Mouse (Mus musculus) ES-E14 (cell line): ENCODE results near the gene Syt2. TPM values are rescaled to one million over a fixed set of nuclear protein-coding genes. Genes with fewer than 3 reads are reported as not detected.

Source experiments
- DNase-seq: peaks from one replicate; pipeline ENCODE4 v3.0.0-alpha.2; 2013; ENCODE audit warnings: low read depth, low spot score
- H3K27ac ChIP-seq: 2 replicates; pipeline ENCODE4 v1.5.1; 2012; ENCODE audit warnings: low read depth, mild to moderate bottlenecking, low read length, moderate library complexity, mixed read lengths; ENCODE audit not compliant: poor library complexity, insufficient read depth, severe bottlenecking
- H3K36me3 ChIP-seq: 2 replicates; pipeline ENCODE4 v1.6.1; 2012; ENCODE audit warnings: mild to moderate bottlenecking, low read length, moderate library complexity, mixed read lengths; ENCODE audit not compliant: control insufficient read depth, poor library complexity, insufficient read depth, severe bottlenecking
- H3K4me1 ChIP-seq, 2 experiments: fragments of 150-350 bp in 1 of 2; sonication (generic) in 1 of 2; 2 replicates each; pipeline ENCODE4 v1.6.1; 2012; ENCODE audit warnings: low read length in 2 of 2, mild to moderate bottlenecking in 1 of 2, mixed read lengths in 1 of 2; ENCODE audit not compliant: control insufficient read depth in 2 of 2, insufficient read depth in 2 of 2, poor library complexity in 1 of 2
- H3K4me3 ChIP-seq, 2 experiments: fragments of 150-350 bp in 1 of 2; sonication (generic) in 1 of 2; 2 replicates each; pipeline ENCODE4 v1.5.1; 2012; ENCODE audit warnings: low read length in 2 of 2, low read depth in 1 of 2, mild to moderate bottlenecking in 1 of 2, mixed read lengths in 1 of 2; ENCODE audit not compliant: insufficient read depth in 1 of 2, poor library complexity in 1 of 2, severe bottlenecking in 1 of 2
- H3K9ac ChIP-seq: 2 replicates; pipeline ENCODE4 v1.6.1; 2012; ENCODE audit warnings: low read depth, mild to moderate bottlenecking, low read length, mixed read lengths; ENCODE audit not compliant: poor library complexity, insufficient read depth, severe bottlenecking
- H3K9me3 ChIP-seq: fragments of 150-350 bp; sonication (generic); 2 replicates; pipeline ENCODE4 v1.6.1; 2012; ENCODE audit warnings: low read depth, mild to moderate bottlenecking, low read length; ENCODE audit not compliant: control insufficient read depth, insufficient read depth
- CHD2 ChIP-seq: IDR thresholded peaks from 2 replicates; pipeline ENCODE4 v1.6.1; 2014; ENCODE audit warnings: mild to moderate bottlenecking, low read depth, low read length, inconsistent platforms
- HCFC1 ChIP-seq: IDR thresholded peaks from 2 replicates; pipeline ENCODE4 v1.6.1; 2012; ENCODE audit warnings: low read length, inconsistent platforms, borderline replicate concordance; ENCODE audit not compliant: insufficient read depth
- MAFK ChIP-seq: IDR thresholded peaks from 2 replicates; pipeline ENCODE4 v1.6.1; 2014; ENCODE audit warnings: mild to moderate bottlenecking, low read depth, low read length, inconsistent platforms; ENCODE audit not compliant: insufficient read depth
- ZC3H11A ChIP-seq: IDR thresholded peaks from 2 replicates; pipeline ENCODE4 v1.6.1; 2012; ENCODE audit warnings: low read depth, mild to moderate bottlenecking, inconsistent platforms, low read length, borderline replicate concordance
- ZNF384 ChIP-seq: IDR thresholded peaks from 2 replicates; pipeline ENCODE4 v1.6.1; 2012; ENCODE audit warnings: low read depth, low read length, inconsistent platforms
- in situ Hi-C, 2 experiments: fragments of 600-800 bp; cut with MboI; formaldehyde crosslinking; loops; one replicate each; pipeline ENCODE4 v1.15.1; 2025; ENCODE audit warnings: low sequenced_read_pairs in 2 of 2, inconsistent platforms in 1 of 2; ENCODE audit not compliant: unreplicated experiment in 2 of 2
- total RNA-seq: library from RNA; depleted of rRNA; stranded (reverse); fragments of 300-350 nt; gene quantifications from 2 replicates; pipeline ENCODE4 v1.2.3, GENCODE M21; 2012

Syt2 gene
- total RNA-seq, 1 experiment = 0.62 TPM

DNA sequence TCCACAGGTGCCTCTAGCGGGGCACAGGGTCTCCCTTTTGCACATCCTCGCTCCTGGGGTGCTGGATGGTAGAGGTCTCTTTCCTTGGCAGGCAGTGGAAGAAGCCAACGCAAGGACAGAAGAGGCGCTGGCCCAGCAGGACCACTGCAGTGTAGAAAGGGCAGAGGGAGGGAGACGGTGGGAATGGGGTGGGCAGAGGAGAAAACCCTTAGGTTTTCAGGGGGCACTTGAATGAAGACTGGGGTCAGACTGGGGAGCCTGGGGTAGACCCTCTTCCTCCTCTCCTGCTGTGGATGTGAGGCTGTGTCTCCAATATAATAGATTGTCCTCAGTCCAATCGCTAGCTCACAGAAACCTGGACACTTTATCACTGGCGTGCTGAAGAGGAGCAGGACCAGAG lies 1.1 kb downstream of the Syt2 start:
- no peak overlapping the region for H3K27ac ChIP-seq
- no peak for TF ChIP-seq ZNF384
- no peak for TF ChIP-seq CHD2
- TF ChIP-seq ZC3H11A = no peak
- no peak for TF ChIP-seq MAFK
- TF ChIP-seq HCFC1 = no peak
- H3K4me3 ChIP-seq = no peak overlapping the region; a peak in 1 of 4 replicates
- DNase-seq = no peak
- in situ Hi-C loops = no loop called here
- peaks cover 0 to 6% of the 10 kb centered on the region in 2 experiments; a peak in 2 of 4 replicates for H3K4me1 ChIP-seq
- H3K9me3 ChIP-seq = no peaks in the 10 kb centered on the region
- no peaks in the 10 kb centered on the region for H3K36me3 ChIP-seq
- no peak overlapping the region for H3K9ac ChIP-seq

GRCm38 (mm10) chr1:134650816-134651215 lies 4.3 kb downstream of the Syt2 start:
- H3K9me3 ChIP-seq = no peaks in the 10 kb centered on the region
- in situ Hi-C loops = no loop called here
- H3K4me1 ChIP-seq = peaks cover 0 to 6% of the 10 kb centered on the region in 2 experiments; a peak in 2 of 4 replicates
- H3K36me3 ChIP-seq = no peaks in the 10 kb centered on the region
- no peak overlapping the region for H3K9ac ChIP-seq
- no peak overlapping the region for H3K4me3 ChIP-seq
- no peak for DNase-seq
- TF ChIP-seq ZNF384 (no peak), CHD2 (no peak), HCFC1 (no peak), MAFK (no peak), ZC3H11A (no peak)
- no peak overlapping the region for H3K27ac ChIP-seq

GRCm38 (mm10) chr1:134651268-134651850 lies 4.9 kb downstream of the Syt2 start:
- Histone ChIP-seq H3K9me3 (no peaks in the 10 kb centered on the region), H3K9ac (no peak overlapping the region), H3K4me1 (peaks cover 0 to 6% of the 10 kb centered on the region in 2 experiments; a peak in 2 of 4 replicates), H3K4me3 (no peak overlapping the region), H3K27ac (no peak overlapping the region), H3K36me3 (no peaks in the 10 kb centered on the region)
- TF ChIP-seq MAFK (no peak), ZC3H11A (no peak), CHD2 (no peak), ZNF384 (no peak), HCFC1 (no peak)
- DNase-seq = no peak
- in situ Hi-C loops = no loop called here

GRCm38 (mm10) chr1:134651851-134652398 lies 5.4 kb downstream of the Syt2 start:
- in situ Hi-C loops = no loop called here
- no peak for DNase-seq

More at GRCm38 (mm10) chr1:134651851-134652398, 5.4 kb downstream of the Syt2 start:
- Histone ChIP-seq H3K9ac (no peak overlapping the region), H3K4me3 (no peak overlapping the region), H3K27ac (no peak overlapping the region), H3K4me1 (peaks cover 0 to 5% of the 10 kb centered on the region in 2 experiments; a peak in 2 of 4 replicates), H3K9me3 (no peaks in the 10 kb centered on the region), H3K36me3 (no peaks in the 10 kb centered on the region)
- no peak for TF ChIP-seq MAFK
